Mouse (Mus musculus) c-Kit-positive CD71-positive TER-119-positive erythroid progenitor cells, embryonic 14.5 days (primary cell): ENCODE data around the gene Kif19a.

Experiments used
- DNase-seq: peaks from one replicate; pipeline ENCODE4 v3.0.0-alpha.2; 2013; ENCODE audit warnings: low spot score

Gene Kif19a

GRCm38 (mm10) chr11:114764820-114765818 lies at the start of gene Kif19a:
Gene Kif19a (plus strand): TSS chr11:114765388.
- DNase-seq = peak; percentile 28

- DNase-seq = no peak
These were observed 49.7 kb upstream of the Kif19a start for GRCm38 (mm10) chr11:114715531-114715930.

DNA sequence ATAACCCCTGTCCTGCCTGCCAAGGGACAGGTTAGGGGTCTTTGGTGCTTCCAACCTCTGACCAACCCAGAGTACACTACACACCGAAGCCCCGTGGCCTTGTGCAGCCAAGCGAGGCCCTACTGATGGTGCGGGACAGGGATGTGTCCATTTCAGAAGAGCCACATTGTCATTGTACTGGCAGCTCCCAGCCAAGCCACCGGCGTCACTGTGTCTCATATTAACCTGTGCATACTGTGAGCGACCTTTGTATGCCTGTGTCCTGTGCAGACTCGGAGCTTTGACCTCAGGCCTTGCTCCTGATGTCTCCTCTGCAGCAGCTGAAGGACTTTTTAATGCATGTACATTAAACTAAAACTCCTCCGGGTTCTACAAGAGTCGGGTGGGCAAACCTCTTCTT lies 44.7 kb upstream of the Kif19a start:
- no peak for DNase-seq

- no peak for DNase-seq
These were observed 42.8 kb upstream of the Kif19a start for GRCm38 (mm10) chr11:114722438-114722837.

- DNase-seq = no peak
These were observed 42.2 kb upstream of the Kif19a start for GRCm38 (mm10) chr11:114723030-114723429.

- DNase-seq = no peak
These were observed 40.2 kb upstream of the Kif19a start for GRCm38 (mm10) chr11:114724787-114725590.

DNA sequence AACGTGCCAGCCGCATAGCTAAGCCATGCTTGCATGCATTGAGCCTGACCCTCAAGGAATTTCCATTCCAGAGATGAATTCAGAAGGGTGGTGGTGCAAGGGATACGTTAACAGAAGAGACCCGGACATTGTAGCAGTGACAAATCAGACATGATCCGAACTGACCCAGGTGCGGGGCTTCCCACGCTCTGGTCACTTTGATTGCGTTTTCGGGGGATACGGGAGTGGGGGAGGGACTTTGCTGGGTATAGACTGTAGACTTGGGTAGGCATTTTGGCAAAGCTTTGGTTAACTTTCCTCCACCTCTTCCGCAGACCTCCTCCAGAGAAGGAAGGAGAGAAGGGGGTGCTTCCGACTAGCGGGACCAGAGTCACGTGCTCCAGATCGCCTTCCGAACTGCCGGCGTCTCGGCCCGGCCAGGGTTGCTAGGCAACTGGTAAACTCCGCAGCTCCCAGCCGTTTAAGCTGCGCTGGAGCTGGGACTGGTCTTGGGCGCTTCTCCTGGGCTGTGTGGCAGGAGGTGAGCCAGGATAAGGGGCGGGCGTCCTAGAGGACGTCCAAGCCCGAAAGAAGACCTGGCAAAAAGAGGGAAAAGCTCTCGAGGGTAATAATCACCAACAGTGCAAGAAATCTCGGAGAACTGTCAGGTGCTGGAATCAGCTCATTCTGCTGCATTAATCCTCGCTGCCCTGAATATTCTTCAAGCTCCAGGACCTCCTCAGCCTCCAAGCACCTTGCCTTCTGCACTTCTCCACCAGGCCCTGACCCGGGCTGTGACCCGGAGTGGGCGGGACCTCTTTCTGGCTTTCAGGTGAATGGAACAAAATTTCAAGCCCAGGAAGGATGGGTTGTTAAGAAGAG lies 38.0 kb upstream of the Kif19a start, which contains the start of gene Dnaic2:
Gene Dnaic2, plus strand, starts transcription at position 444 of the 861 bp plus-strand sequence.
- DNase-seq = no peak

GRCm38 (mm10) chr11:114727826-114728186 lies 37.4 kb upstream of the Kif19a start:
- no peak for DNase-seq

- DNase-seq = no peak
These were observed 36.9 kb upstream of the Kif19a start for GRCm38 (mm10) chr11:114728333-114728732.

- DNase-seq = no peak
These were observed 35.3 kb upstream of the Kif19a start for GRCm38 (mm10) chr11:114729832-114730363.

DNA sequence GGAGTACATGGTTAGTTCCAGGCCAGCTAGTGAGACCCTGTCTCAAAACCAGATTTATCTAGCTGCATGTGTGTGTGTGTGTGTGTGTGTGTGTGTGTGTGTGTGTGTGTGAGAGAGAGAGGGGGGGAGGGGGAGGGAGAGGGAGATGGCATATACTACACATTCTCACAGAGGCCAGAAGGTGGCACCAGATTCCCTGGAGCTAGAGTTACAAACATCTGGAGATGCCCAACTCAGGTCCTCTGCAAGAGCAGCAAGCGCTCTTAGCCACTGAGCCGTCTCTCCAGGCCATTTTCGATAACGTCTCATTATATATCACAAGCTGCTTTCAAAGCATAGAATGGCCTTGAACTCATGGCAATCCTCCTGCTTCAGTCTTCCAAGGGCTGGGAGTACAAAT lies 33.5 kb upstream of the Kif19a start:
- DNase-seq = no peak

DNA sequence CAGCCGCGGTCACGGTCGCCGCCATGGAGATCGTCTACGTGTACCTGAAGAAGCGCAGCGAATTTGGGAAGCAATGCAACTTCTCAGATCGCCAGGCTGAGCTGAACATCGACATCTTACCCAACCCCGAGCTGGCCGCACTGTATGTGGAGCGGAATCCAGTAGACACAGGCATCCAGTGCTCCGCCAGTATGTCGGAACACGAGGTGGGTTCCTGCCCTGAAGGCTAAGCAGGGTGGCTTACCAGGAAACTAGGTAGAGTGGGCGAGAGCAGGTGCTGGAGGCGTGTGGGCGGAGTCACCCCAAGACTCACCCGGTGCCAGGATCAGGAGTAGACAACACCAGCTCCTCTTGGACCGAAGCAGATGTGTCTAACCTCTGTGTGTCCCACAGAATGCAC lies 32.3 kb upstream of the Kif19a start:
- DNase-seq = no peak

DNA sequence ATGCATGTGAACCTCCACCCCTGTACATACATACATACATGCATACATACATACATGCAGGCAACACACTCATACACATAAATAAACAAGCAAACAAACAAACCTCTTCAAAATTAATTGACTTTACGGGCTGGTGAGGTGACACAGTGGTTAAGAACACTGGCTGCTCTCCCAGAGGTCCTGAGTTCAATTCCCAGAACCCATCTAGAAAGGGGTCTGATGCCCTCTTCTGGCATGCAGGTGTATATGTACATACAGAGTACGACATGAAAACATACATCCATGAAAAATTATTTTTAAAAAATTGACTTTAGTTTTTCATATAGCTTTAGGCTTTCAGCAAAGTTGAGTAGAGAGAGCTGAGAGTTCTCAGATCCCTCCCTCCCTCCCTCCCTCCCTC lies 29.1 kb upstream of the Kif19a start:
- no peak for DNase-seq

- peak; percentile 8 for DNase-seq
These were observed 28.1 kb upstream of the Kif19a start for GRCm38 (mm10) chr11:114736913-114737624.

DNA sequence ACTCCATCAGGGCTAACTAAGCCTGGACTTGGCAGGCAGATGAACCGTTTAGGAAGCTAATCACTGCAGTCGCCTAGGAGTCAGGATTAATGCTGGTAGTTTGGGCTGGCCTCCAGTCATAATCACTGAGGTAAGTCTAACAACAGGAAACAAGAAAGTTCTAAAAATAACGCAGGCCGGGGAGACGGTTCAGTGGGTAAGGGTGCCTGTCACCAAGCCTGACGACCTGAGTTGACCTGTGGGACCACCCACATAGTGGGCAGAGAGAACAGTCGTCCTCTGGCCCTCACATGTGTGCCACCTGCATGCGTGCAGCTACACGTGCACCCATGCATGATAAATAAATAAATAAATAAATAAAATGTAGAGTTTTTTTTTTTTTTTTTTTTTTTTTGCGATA lies 24.6 kb upstream of the Kif19a start:
- no peak for DNase-seq

GRCm38 (mm10) chr11:114741451-114741850 lies 23.7 kb upstream of the Kif19a start:
- DNase-seq = no peak

DNA sequence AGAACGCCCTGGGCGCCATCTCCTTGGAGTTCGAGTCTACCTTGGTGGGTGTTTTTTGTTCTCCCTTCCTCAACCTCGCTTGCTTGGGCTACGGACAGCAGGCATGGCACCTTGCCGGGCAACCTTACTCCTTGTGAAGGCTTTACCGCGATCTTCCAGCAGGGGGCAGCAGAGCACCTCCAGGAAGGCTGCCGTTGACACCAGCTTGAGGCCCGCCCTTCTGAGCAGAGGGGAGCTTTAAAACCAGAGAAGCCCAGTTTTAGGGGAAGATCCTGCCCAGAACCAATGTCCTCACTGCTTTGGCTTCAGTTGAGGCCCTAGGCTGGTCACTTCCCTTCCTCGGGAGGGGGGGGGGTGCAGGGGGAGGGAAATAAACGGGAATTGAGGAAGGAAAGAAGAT lies 20.1 kb upstream of the Kif19a start:
- peak; percentile 66 for DNase-seq

- no peak for DNase-seq
These were observed 17.5 kb upstream of the Kif19a start for GRCm38 (mm10) chr11:114747564-114748138.

GRCm38 (mm10) chr11:114769911-114770310 lies 4.7 kb downstream of the Kif19a start:
- no peak for DNase-seq

- no peak for DNase-seq
These were observed 6.7 kb downstream of the Kif19a start for GRCm38 (mm10) chr11:114771896-114772295.

DNA sequence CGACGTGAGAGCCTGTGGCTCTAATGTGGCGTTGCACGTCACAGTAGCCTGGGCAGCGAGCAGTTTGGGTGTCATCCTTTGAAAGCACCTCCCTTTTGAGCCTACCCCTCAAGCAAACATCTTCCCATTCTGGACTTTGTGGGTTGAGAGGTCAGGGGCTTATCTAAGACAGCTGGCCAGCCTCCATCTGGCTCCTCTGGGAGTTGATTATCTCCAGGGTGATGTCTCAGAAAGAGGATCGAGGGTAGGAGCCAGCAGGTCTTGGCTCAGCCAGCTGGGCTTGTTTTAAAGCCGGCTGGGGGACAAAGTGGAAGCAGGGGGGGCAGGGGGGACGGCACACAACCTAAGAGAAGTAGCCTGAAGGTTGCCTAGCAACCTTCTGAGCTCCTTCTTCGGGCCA lies 14.9 kb downstream of the Kif19a start:
- DNase-seq = no peak
